In genomic region chr1:37230404-37230803, GRCm38 (mm10) we compare ENCODE assay signal across 30 mouse cellular contexts. TPM values are rescaled to one million over a fixed set of nuclear protein-coding genes. Genes with fewer than 3 reads are reported as not detected.
DNase-seq lines count a peak whose midpoint lies in the region; ATAC-seq and TF ChIP-seq lines count a peak whose summit lies in the region.
"Had no signal": no experiment of that assay in that cellular context is flagged by ENCODE, and none has a peak within 500 bp of the region (broad histone marks: within the 10 kb centered on the region; RNA-seq: fewer than 3 reads in every experiment).

No protein-coding gene starts in this region.

- H3K36me3 ChIP-seq in heart, embryonic 12.5 days, result no peaks in the 10 kb centered on the region
- no peaks in the 10 kb centered on the region for H3K36me3 ChIP-seq in stomach, embryonic 16.5 days (ENCODE audit: control insufficient read depth, insufficient read depth, low read length)
- H3K36me3 ChIP-seq: heart, embryonic 13.5 days; hindbrain, embryonic 12.5 days; limb, embryonic 12.5 days; liver, embryonic 15.5 days; midbrain, embryonic 10.5 days had no signal

- no peaks in the 10 kb centered on the region for H3K4me1 ChIP-seq in heart, embryonic 12.5 days (replicated peaks)
- H3K4me1 ChIP-seq in stomach, embryonic 16.5 days (ENCODE audit: control insufficient read depth, insufficient read depth, low read length), result 0 out of 2 replicates have a peak, but pooled peaks cover 3% of the 10 kb centered on the region
- H3K4me1 ChIP-seq: heart, embryonic 13.5 days; hindbrain, embryonic 12.5 days; liver, embryonic 15.5 days; midbrain, embryonic 10.5 days had no signal

- ATAC-seq in heart, embryonic 12.5 days (ENCODE audit: insufficient number of reproducible peaks, low FRiP score), result no peak
- no peak for ATAC-seq in stomach, embryonic 16.5 days (ENCODE audit: insufficient read depth, low FRiP score)
- ATAC-seq: forebrain, embryonic 14.5 days; hindbrain, postnatal 0 days; intestine, embryonic 16.5 days; midbrain, embryonic 16.5 days had no signal

- TF ChIP-seq CTCF in gastrocnemius, adult 2 months (IDR thresholded peaks at IDR 0.05), result no peak
- TF ChIP-seq CTCF in left cerebral cortex, adult 2 months (IDR thresholded peaks at IDR 0.05), result no peak

- H3K27ac ChIP-seq in gastrocnemius, adult 2 months, result peak overlapping the region; percentile 84
- H3K27ac ChIP-seq in heart, embryonic 12.5 days (ENCODE audit: poor library complexity, severe bottlenecking), result no peak overlapping the region
- 0 out of 2 replicates have a peak overlapping the region, but pooled peaks have one; percentile 25 for H3K27ac ChIP-seq in stomach, embryonic 16.5 days (ENCODE audit: low read length)
- H3K27ac ChIP-seq in left cerebral cortex, adult 2 months, result no peak overlapping the region
- H3K27ac ChIP-seq: heart, embryonic 13.5 days; hindbrain, embryonic 12.5 days; hindbrain, postnatal 0 days; limb, embryonic 12.5 days; liver, embryonic 15.5 days; midbrain, embryonic 10.5 days had no signal

- peak overlapping the region; percentile 53 for H3K4me3 ChIP-seq in gastrocnemius, adult 2 months
- H3K4me3 ChIP-seq in heart, embryonic 12.5 days, result no peak overlapping the region
- H3K4me3 ChIP-seq in stomach, embryonic 16.5 days (replicated peaks; ENCODE audit: low read length), result no peak overlapping the region
- no peak overlapping the region for H3K4me3 ChIP-seq in left cerebral cortex, adult 2 months
- H3K4me3 ChIP-seq: heart, embryonic 13.5 days; hindbrain, embryonic 12.5 days; limb, embryonic 12.5 days; liver, embryonic 15.5 days; midbrain, embryonic 10.5 days had no signal

- DNase-seq in gastrocnemius, adult 2 months, result peak; percentile 68
- DNase-seq in gastrocnemius, postnatal 10 days, result no peak
- peak; percentile 16 for DNase-seq in heart, postnatal 10 days
- peak; percentile 26 to 70 for DNase-seq in gastrocnemius, adult 8-10 months (ENCODE audit: low spot score in 2 of 2)
- DNase-seq in left cerebral cortex, adult 2 months (ENCODE audit: extremely low spot score in 1 of 2, low spot score in 2 of 2), result no peak
- DNase-seq: adrenal gland, postnatal 25 days; cerebellum, adult 2 months; cerebellum, postnatal 14 days; kidney, adult 9 months; kidney, postnatal 14 days; layer of hippocampus, adult 9-11 months; right cerebral cortex, postnatal 25 days; spleen, adult 18-20 months had no signal

- peaks cover 9% of the 10 kb centered on the region; the same call in 1 of the 2 replicates for H3K9me3 ChIP-seq in heart, embryonic 12.5 days (replicated peaks)
- H3K9me3 ChIP-seq in stomach, embryonic 16.5 days (replicated peaks; ENCODE audit: control insufficient read depth, low read length), result no peaks in the 10 kb centered on the region
- H3K9me3 ChIP-seq: liver, embryonic 15.5 days had no signal

- no peak overlapping the region for H3K9ac ChIP-seq in heart, embryonic 12.5 days
- no peak overlapping the region for H3K9ac ChIP-seq in stomach, embryonic 16.5 days (ENCODE audit: low read length)
- H3K9ac ChIP-seq: heart, embryonic 13.5 days; hindbrain, embryonic 12.5 days; limb, embryonic 12.5 days; liver, embryonic 15.5 days; lung, embryonic 14.5 days had no signal

- WGBS in heart, embryonic 12.5 days, result 63% methylated on average over 6 of the region's 6 CpGs
- 57% methylated on average over 6 of the region's 6 CpGs for WGBS in stomach, embryonic 16.5 days

- no peak overlapping the region for H3K4me2 ChIP-seq in heart, embryonic 12.5 days
- no peak overlapping the region for H3K4me2 ChIP-seq in stomach, embryonic 16.5 days (ENCODE audit: low read depth, low read length)
- H3K4me2 ChIP-seq: heart, embryonic 13.5 days; hindbrain, embryonic 12.5 days; liver, embryonic 15.5 days; lung, embryonic 14.5 days had no signal

- H3K27me3 ChIP-seq in heart, embryonic 12.5 days (replicated peaks), result peaks cover under 1% of the 10 kb centered on the region; the same call in 1 of the 2 replicates
- no peaks in the 10 kb centered on the region for H3K27me3 ChIP-seq in stomach, embryonic 16.5 days (ENCODE audit: control insufficient read depth, insufficient read depth, low read length)
- H3K27me3 ChIP-seq: hindbrain, embryonic 12.5 days; limb, embryonic 12.5 days; liver, embryonic 15.5 days had no signal

- intact Hi-C loops in gastrocnemius, adult 2 months (cut with DNase I), result loop anchor here (10.0 kb wide), 1 partner anchor 296 kb away; no protein-coding TSS in a partner anchor
- intact Hi-C loops in heart, postnatal 10 days (cut with DNase I), result no loop called here
- intact Hi-C loops in left cerebral cortex, adult 2 months (cut with DNase I), result no loop called here

RNA-seq across cellular contexts. Expression of gene Cnga3, which starts 16.2 kb away (rescaled TPM):
- total RNA-seq in gastrocnemius, adult 2 months (2021), result under 1 TPM; 0.26 to 0.45 TPM
- total RNA-seq in gastrocnemius, postnatal 10 days (2021), result under 1 TPM; 0.80 to 0.90 TPM
- under 1 TPM in 1 of 2 experiments, not detected in 1; 0.22 TPM for total RNA-seq in heart, postnatal 10 days (2021)
- polyA plus RNA-seq in heart, embryonic 12.5 days (2016; fragmentation: Nextera tagmentation; extraction: Ambion mirVana), result not detected in 2 replicates
- total RNA-seq in gastrocnemius, adult 8-10 months (2022), result under 1 TPM; 0.19 to 0.89 (median 0.42) TPM
- polyA plus RNA-seq in stomach, embryonic 16.5 days (2015; fragmentation: Nextera tagmentation; extraction: Ambion mirVana), result 1.1 and 1.3 TPM in 2 replicates
- total RNA-seq in left cerebral cortex, adult 2 months (2021), result under 1 TPM; 0.09 to 0.16 TPM
- total RNA-seq: left cerebral cortex, postnatal 25 days; liver, adult 2 months; neutrophil, adult 5-6 weeks had no signal
- polyA plus RNA-seq: cortical plate, adult 2 months; heart, embryonic 13.5 days; limb, embryonic 12.5 days; liver, adult 2 months; liver, embryonic 15.5 days; lung, embryonic 14.5 days; midbrain, embryonic 10.5 days; neural tube, embryonic 11.5 days had no signal

Comparison
In these comparisons a context has a peak if more than half of its experiments do, and no peak if none do; other contexts are left out.
1. DNase-seq: peak in gastrocnemius, adult 2 months (single experiment), heart, postnatal 10 days (2 of 2) and gastrocnemius, adult 8-10 months (2 of 2); none in gastrocnemius, postnatal 10 days (single experiment) and left cerebral cortex, adult 2 months (0 of 2).
2. H3K27ac ChIP-seq: peak in gastrocnemius, adult 2 months (single experiment) and stomach, embryonic 16.5 days (single experiment); none in heart, embryonic 12.5 days (single experiment) and left cerebral cortex, adult 2 months (single experiment).